Mouse (Mus musculus): Measurements from ENCODE around the gene Gas1. TPM values are rescaled to one million over a fixed set of nuclear protein-coding genes. Genes with fewer than 3 reads are reported as not detected.

The Gas1 gene
- not detected for polyA plus RNA-seq (2017; shearing (Covaris generic))

DNA sequence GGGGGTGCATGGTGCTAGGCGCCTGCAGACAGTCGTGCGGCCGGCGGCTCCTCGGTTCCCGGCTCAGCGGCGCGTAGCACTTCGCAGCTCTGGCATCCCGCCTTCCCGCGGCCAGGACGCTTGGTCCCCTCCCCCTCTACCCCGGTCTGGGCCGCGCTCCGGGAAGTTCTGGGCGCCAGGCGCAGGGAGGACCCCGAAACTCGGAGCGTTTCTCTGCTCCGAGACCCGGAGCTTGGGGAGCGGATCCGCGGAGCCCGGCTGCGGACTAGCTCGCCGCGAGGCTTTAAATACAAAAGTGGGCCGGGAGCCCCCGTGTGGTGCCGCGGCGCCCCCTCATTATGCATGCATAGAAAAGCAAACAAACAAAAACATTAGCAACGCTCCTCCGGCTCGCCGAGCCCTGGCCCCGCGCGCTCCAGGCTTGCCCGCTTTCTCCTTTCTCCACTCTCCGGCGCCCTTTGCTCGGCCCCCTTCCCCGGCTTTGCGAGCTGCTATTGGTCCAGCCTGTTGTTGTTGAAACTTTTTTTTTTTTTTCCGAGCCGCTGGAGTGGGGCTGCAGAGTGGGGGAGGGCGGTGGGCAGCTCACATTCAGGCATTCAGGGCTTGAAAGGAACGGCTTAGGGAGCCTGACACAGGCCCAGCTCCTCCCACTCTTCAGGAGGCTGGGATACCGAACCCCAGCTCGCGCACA is at the start of gene Gas1:
TSS of gene Gas1 (minus strand) at position 260 of the 691 bp plus-strand sequence.
- ATAC-seq: no peak

DNA sequence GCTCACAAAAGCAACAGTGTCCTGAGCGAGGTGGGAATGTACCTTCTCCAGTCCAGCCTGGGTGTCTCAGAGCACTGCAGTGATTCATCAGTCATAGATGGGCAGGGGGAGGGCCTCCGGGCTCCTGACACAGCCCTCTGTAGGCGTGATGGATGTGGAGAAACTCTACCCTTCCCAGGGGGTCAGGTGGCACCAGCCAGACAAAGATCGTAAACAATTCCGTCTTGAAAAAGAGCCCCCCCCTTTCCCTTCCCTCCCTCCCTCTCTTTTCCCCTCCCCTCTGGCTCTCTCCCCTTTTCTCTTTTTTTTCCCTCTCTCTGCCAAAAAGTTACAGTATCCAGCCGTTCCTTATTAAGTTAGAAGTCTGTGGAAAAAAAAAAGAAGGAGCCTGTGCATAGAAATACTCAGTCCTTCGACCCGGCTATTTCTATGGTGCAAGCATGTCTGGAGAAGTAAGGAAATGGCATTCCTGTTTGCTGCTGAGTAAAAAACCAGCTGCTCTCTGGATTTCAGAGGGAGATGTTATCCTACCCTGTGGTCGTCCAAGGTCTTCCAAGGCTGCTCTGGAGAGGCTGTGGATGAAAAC is 49.2 kb upstream of the Gas1 start:
- no peak for ATAC-seq

- no peak for ATAC-seq
Measured at GRCm38 (mm10) chr13:60225736-60226135, 48.6 kb upstream of the Gas1 start.

- no peak for ATAC-seq
Measured at GRCm38 (mm10) chr13:60225276-60225675, 48.1 kb upstream of the Gas1 start.

DNA sequence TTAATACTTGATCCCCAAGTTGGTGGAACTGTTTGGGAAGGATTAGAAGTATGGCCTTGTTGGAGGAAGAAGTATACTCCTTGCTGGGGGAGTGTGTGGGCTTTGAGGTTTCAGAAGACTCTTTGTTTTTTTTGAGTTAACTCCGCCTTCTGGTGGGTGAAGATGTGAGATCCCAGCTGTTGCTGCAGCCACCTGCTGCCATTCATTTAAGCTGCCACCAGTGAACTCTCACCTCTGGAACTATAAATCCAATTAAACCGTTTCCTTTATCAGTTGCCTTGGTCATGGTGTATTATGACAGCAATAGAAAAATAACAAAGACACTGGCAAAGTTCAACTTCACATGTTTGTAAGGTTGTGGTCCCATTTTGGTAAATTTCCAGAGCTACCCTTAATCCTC is 46.6 kb upstream of the Gas1 start:
- no peak for ATAC-seq

DNA sequence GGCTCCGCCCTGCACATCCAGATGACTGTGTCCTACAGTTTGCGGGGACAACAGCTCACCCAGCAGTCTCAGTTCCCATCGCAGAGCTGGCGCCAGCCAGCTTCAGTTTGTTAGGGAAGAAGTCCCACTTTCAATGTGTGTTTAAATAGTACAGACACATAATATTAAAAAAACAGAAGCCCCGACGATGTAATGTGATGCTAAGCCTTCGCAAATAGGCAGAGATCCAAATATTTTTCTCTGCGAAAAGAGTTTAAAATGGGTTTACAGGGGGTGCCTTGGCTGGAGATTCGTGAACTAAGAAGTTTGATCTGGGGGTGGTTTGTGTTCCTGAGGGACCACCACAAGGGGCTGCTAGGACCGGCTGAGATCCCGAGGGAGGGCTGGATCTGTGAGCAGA is 45.2 kb upstream of the Gas1 start:
- no peak for ATAC-seq

DNA sequence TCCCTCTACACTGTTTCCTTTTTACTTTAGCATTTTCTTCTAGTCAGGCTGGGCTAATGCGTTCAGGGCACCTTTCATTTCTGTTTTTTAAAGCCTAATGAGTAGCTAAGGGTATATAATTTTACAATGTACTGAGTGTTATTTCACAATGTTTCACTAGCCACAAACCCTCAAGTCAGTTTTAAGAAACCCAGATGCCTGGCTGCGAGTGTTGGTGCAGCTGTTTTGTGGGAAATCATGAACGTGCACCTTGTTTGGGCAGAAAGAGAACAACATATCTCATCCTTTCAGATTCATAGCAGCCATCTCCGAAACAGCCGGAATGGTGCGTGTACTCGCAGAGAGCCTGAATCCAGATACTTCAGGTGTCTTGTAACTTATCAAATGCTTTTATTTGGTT is 36.7 kb upstream of the Gas1 start:
- no peak for ATAC-seq

DNA sequence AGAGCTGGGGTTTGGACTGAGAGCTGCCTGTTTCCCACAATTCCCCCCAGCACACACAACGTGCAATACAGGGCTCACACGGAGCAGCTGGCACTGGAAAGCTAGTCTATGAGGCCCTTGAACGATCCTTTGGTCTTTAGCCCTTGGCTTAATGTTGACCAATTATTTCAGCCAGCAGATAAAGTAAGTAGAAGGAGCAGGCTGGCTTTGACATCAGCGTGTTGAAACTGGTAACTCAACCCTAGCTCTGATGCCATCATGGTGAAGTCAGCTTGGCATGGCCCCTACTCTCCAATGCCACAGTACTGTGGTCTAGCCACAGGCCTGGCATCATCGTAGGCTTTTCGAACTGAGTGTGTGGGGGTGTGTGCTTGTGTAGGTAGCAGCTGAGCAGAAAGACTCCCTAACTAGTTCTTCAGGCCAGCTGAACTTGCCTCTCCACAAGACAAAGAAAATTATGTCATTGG is 30.0 kb upstream of the Gas1 start:
- no peak for ATAC-seq

DNA sequence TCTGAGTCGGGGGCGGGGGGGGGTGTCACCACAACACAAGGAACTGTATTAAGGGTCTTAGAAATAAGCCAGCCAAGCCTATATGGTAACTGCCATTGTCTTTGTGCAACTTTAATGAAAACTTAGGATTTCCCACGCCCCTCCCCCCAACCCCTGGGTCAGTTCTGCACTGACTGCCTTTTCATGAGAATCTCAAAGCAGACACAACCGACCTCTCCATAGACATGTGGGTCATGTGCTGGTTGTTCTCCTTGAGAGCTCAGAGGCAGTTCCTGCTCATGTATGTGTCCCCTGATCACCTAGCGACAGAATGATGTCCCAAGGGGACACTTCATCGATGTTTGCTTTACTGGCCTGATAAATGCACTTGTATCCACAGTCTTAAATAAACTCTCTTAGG is 27.6 kb upstream of the Gas1 start:
- no peak for ATAC-seq

DNA sequence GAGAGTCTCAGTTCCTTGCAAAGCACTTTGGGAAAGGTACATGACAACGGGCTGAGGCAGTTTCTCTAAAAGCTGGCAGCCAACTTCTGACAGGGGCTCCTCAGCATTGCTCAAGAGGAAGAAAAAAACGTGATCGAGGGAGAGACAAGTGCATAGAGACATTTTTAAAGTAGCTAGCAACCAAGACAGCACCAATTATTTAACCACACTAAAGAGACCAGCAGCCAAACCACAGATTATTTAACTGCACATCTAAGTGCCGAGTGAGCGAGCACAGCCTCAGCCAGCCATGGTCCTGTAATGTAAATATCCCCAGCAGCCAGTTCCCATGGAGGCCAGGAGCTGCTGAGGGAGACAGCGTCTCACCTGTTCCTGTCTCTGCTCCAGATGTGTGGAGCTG is 16.1 kb upstream of the Gas1 start:
- ATAC-seq: no peak

DNA sequence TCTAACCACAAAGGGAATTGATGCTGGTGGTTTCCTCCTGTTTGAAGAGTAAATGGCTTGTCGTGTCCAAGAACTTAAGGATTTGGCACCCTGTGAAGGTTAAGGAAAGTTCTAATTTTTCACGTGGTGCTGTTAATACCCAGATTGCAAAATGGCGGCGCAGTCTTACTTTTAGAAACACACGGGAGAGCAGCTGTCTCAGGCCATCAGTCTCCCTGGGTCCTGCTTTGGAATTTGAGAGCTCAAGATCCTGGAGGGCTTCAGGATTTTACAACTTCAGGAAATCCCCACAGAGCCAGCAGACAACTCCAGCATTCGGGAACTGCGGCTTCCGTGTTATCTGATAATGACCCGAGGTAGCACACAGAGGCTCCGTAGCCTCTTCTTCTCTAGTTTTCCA is 12.8 kb upstream of the Gas1 start:
- ATAC-seq: no peak

DNA sequence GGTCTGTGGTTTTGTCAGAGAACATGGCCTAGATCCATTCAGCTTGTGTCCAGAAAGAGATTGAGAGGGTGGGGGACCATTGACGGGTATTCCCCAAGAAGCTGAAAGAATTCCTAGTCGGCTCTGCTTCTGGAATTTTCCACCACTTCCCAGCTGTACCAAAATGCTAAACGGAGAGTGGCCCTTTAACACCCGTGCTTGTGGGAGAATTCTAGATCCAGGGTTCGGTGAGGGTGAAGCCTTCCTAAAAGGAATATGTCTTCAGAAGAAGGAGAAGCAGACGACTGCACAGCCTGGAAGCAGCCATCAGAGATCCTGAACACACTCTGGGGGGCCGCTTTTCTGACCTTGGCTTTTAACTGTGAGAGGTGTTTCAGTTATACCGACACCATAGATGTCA is 11.8 kb upstream of the Gas1 start:
- no peak for ATAC-seq

DNA sequence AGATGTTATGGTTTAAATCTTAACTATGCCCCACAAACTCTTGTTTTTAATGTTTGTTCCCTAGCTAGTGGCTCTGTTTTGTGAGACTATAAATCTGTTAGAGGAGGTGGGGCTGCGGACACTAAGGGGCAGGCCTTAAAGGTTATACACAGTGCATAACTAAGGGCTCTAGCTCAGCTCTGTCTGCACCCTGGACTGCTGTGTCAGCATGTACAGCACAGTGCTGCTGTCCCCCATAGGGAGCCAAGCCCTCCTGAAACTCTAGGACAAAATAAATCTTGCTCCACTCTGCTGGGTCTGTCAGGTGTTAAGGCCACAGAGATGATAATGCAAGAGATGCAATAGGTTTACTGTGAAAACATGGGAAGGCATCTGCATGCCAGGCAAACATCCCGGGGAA is 10.1 kb upstream of the Gas1 start:
- no peak for ATAC-seq

GRCm38 (mm10) chr13:60182346-60182745 is 5.2 kb upstream of the Gas1 start:
- no peak for ATAC-seq

DNA sequence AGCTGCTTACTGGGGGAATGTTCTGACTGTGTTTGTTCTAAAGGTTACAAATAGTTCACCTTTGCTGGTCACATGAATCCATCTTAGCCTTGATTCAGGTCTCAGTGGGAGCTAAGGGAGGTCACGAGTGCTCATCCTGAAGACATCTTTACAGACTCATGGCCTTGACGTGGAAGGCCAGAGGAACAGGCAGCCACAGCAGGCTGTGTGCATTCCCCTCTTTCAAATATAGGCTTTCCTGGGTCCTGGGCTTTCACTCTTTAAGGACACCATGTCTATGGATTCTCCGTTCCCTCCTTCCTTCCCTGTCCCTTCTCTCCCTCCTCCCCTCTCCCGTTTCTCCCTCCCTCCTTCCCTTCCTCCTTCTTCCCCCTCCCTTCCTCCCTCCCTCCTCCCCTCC is 2.5 kb upstream of the Gas1 start:
- no peak for ATAC-seq

DNA sequence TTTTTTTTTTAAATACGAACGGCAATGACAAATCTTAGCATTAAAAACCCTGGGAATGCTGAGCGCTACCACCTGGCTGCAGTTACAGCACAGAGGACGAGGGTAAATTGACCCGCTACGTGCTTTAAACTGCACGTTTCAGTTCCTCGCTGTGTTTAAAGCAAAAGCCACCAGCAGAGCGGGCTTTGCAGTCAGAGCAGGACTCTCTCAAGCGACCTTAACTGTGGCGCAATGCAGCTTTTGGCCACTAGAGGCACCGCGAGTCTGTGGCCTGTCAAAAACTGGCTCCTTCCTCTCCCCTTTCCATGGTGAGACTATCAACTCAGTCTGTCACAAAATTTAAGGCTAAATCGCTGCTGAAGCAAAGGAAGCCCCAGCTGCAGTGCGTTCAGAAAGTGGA is 1.3 kb upstream of the Gas1 start:
- no peak for ATAC-seq

GRCm38 (mm10) chr13:60177797-60178110 is 589 bp upstream of the Gas1 start:
- ATAC-seq: no peak

GRCm38 (mm10) chr13:60176776-60177105 is 424 bp downstream of the Gas1 start:
- no peak for ATAC-seq

DNA sequence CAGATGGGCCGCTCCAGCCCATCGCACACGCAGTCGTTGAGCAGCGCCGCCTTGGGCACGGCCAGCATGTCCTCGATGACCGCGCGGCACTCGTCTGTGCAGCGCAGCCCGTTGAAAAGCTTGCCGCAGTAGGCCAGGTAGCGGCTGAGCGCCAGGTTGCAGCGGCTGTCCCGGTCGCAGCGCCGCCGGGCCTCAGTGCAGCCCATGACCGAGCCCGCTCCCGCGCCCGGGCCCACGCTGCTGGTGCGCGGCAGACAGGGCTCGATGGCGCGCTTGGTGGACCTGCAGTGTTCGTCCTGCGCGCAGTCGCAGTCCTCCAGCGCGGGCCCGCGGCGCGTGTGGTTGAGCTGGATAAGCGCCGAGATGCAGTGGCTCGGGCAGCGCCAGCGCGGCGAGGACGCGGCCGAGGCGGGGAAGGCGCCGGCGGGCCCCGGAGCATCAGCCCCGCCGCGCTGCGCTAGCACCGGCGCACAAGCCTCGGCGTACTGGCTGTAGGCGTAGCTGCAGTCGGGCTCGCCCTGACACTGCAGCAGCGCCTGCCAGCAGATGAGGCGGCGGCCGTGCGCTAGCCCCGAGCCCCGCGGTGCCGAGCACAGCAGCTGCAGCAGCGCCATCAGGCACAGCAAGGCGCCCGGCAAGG is 909 bp downstream of the Gas1 start:
- ATAC-seq: no peak

GRCm38 (mm10) chr13:60175490-60176135 is 1.6 kb downstream of the Gas1 start:
- no peak for ATAC-seq

DNA sequence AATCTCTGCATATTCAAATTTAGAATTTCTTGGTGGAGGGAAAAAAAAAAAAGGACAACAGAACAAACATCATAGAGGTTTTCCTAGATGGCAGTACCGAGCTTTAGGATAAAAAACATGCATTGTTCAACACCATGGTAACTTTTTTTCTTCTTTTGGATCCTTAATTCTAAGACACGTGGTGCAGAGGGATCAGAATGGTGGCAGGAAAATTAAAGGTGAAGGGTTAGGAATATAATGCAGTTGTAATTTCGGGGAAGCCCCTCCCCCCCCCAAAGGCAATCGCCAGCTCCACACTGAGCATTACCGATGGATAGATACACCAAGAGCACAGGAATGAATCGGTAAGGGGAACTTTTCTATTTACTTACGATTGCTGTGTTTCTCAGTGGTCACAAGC is 2.2 kb downstream of the Gas1 start:
- ATAC-seq: no peak

- ATAC-seq: no peak
Measured at GRCm38 (mm10) chr13:60173591-60174524, 3.3 kb downstream of the Gas1 start.

DNA sequence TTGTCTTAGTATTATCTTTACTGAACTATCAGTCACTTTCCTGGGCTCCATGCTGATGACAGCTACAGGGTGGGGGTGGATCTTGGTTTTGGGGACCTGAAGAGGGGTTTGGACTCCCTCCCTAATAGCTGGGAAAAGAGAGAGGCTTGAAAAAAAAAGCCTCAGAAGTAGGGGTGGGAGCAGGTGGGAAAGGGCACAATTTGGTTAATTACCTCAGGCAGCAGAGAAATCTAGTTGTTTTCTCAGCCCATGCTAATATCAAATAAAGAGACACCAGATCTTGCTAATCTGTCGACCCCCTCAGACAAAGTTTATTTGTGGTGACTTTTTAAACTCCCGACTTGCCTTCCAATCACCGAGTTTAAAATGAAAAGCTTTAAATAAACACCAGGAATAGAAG is 4.0 kb downstream of the Gas1 start:
- ATAC-seq: no peak

Measured in CD4-positive, CD25-positive, alpha-beta regulatory T cell, adult 4 months (primary cell).